Mouse (Mus musculus) brain, embryonic 14.5 days (tissue): Measurements from ENCODE around the gene Ccdc33.

ENCODE experiments used
- CTCF ChIP-seq: fragments of 200-500 bp; IDR thresholded peaks from 2 replicates; pipeline ENCODE4 v1.5.1; 2012; ENCODE audit warnings: inconsistent platforms, mild to moderate bottlenecking, moderate library complexity, borderline replicate concordance; ENCODE audit not compliant: insufficient read depth, insufficient read length; ENCODE audit errors: extremely low read depth
- POLR2A ChIP-seq: fragments of 200-500 bp; IDR thresholded peaks from 2 replicates; pipeline ENCODE4 v1.6.1; 2012; ENCODE audit warnings: mild to moderate bottlenecking, inconsistent platforms, borderline replicate concordance; ENCODE audit not compliant: poor library complexity, insufficient read depth, insufficient read length, severe bottlenecking; ENCODE audit errors: extremely low read depth

- no peak for TF ChIP-seq CTCF
- TF ChIP-seq POLR2A: no peak
Observed at GRCm38 (mm10) chr9:58134906-58135305, 16.3 kb upstream of the Ccdc33 start.
